Mouse (Mus musculus): ENCODE measurements around the gene Gm9048.
"Not testable (repeated sequence)": the region's sequence is repeated elsewhere in the genome, so short reads cannot be mapped to it uniquely, and the experiment has no call there.

Gene Gm9048

GRCm38 (mm10) chr10:118348579-118348978 is at the start of gene Gm9048:
Gene Gm9048 (minus strand): TSS chr10:118348679.
- not testable (repeated sequence) for DNase-seq (ENCODE audit: low spot score)

GRCm38 (mm10) chr10:118370443-118370842 is 22.0 kb upstream of the Gm9048 start:
- DNase-seq (ENCODE audit: low spot score): peak; percentile 82

GRCm38 (mm10) chr10:118369518-118369917 is 21.0 kb upstream of the Gm9048 start:
- no peak for DNase-seq (ENCODE audit: low spot score)

GRCm38 (mm10) chr10:118354005-118354404 is 5.5 kb upstream of the Gm9048 start, which contains the start of gene Gm9049:
Gene Gm9049 (minus strand): TSS chr10:118354105.
- not testable (repeated sequence) for DNase-seq (ENCODE audit: low spot score)

- not testable (repeated sequence) for DNase-seq (ENCODE audit: low spot score)
Measured at GRCm38 (mm10) chr10:118343155-118343554, 5.3 kb downstream of the Gm9048 start, which contains the start of gene Gm9046. Gene Gm9046 (minus strand): TSS chr10:118343255.

GRCm38 (mm10) chr10:118337731-118338130 is 10.7 kb downstream of the Gm9048 start, which contains the start of gene Gm9045:
Gene Gm9045 (minus strand): TSS chr10:118337831.
- DNase-seq (ENCODE audit: low spot score): not testable (repeated sequence)

GRCm38 (mm10) chr10:118332308-118332707 is 16.2 kb downstream of the Gm9048 start, which contains the start of gene Gm9044:
Gene Gm9044 (minus strand): TSS chr10:118332408.
- not testable (repeated sequence) for DNase-seq (ENCODE audit: low spot score)

GRCm38 (mm10) chr10:118326869-118327268 is 21.6 kb downstream of the Gm9048 start, which contains the start of gene Gm9040:
Gene Gm9040 (minus strand): TSS chr10:118326969.
- not testable (repeated sequence) for DNase-seq (ENCODE audit: low spot score)

- DNase-seq (ENCODE audit: low spot score): no peak
Measured at GRCm38 (mm10) chr10:118319024-118319423, 29.5 kb downstream of the Gm9048 start.

GRCm38 (mm10) chr10:118302133-118302532 is 46.3 kb downstream of the Gm9048 start:
- DNase-seq (ENCODE audit: low spot score): not testable (repeated sequence)

Data from layer of hippocampus, adult 11-12 months (tissue).